Mouse (Mus musculus): ENCODE results near the gene Ptch1. TPM values are rescaled to one million over a fixed set of nuclear protein-coding genes. Genes with fewer than 3 reads are reported as not detected.

Gene Ptch1
- total RNA-seq, 4 experiments from 2014 or later, result 61.8 to 83.5 (median 72.3) TPM

GRCm38 (mm10) chr13:63562972-63563780 is 10.2 kb downstream of the Ptch1 start:
- peak; percentile 67 for DNase-seq

GRCm38 (mm10) chr13:63562141-63562971 is 11.0 kb downstream of the Ptch1 start:
- no peak for DNase-seq

- no peak for DNase-seq
Observed at GRCm38 (mm10) chr13:63558297-63558890, 15.0 kb downstream of the Ptch1 start.

GRCm38 (mm10) chr13:63556431-63556830 is 17.0 kb downstream of the Ptch1 start:
- no peak for DNase-seq

GRCm38 (mm10) chr13:63555885-63556284 is 17.5 kb downstream of the Ptch1 start:
- no peak for DNase-seq

- DNase-seq, result no peak
Observed at GRCm38 (mm10) chr13:63554569-63554968, 18.8 kb downstream of the Ptch1 start.

- no peak for DNase-seq
Observed at GRCm38 (mm10) chr13:63553436-63553835, 20.0 kb downstream of the Ptch1 start.

- no peak for DNase-seq
Observed at GRCm38 (mm10) chr13:63552291-63552932, 21.0 kb downstream of the Ptch1 start.

- DNase-seq, result no peak
Observed at GRCm38 (mm10) chr13:63551552-63552290, 21.7 kb downstream of the Ptch1 start.

GRCm38 (mm10) chr13:63550367-63550766 is 23.0 kb downstream of the Ptch1 start:
- DNase-seq, result no peak

- no peak for DNase-seq
Observed at GRCm38 (mm10) chr13:63549210-63549609, 24.2 kb downstream of the Ptch1 start.

GRCm38 (mm10) chr13:63548571-63548970 is 24.8 kb downstream of the Ptch1 start:
- DNase-seq, result no peak

- no peak for DNase-seq
Observed at GRCm38 (mm10) chr13:63545291-63545690, 28.1 kb downstream of the Ptch1 start.

GRCm38 (mm10) chr13:63544967-63545253 is 28.5 kb downstream of the Ptch1 start:
- DNase-seq, result no peak

GRCm38 (mm10) chr13:63544119-63544966 is 29.1 kb downstream of the Ptch1 start:
- no peak for DNase-seq

- no peak for DNase-seq
Observed at GRCm38 (mm10) chr13:63543459-63543858, 29.9 kb downstream of the Ptch1 start.

- no peak for DNase-seq
Observed at GRCm38 (mm10) chr13:63542796-63543384, 30.5 kb downstream of the Ptch1 start.

GRCm38 (mm10) chr13:63541510-63541909 is 31.9 kb downstream of the Ptch1 start:
- no peak for DNase-seq

- DNase-seq, result no peak
Observed at GRCm38 (mm10) chr13:63540584-63540983, 32.8 kb downstream of the Ptch1 start.

GRCm38 (mm10) chr13:63534981-63535380 is 38.4 kb downstream of the Ptch1 start:
- no peak for DNase-seq

GRCm38 (mm10) chr13:63530857-63531256 is 42.5 kb downstream of the Ptch1 start:
- DNase-seq, result no peak
